Mouse (Mus musculus): ENCODE results near the gene Fyb2.

DNA sequence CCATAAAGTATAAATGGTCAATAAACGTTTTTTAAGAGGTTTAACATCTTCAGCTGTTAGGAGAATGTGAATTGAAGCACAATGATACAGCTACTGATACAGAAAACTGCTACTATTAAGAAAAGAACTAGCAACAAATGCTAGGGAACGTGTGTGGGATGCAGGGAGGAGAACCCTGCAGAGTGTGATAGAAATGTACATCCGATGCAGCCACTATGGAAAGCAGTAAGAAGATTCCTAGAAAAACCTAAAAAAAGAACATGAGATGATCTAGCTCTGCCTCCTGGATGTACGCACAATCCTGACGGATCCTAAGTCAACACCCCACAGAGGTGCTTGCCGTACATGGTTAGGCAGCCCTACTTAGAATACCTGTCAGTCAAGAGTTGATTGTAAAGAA lies 114.0 kb downstream of the Fyb2 start:
- no peak for TF ChIP-seq GATA1 (IDR thresholded peaks at IDR 0.05; ENCODE audit: low read length)
- no peak for TF ChIP-seq TAL1 (IDR thresholded peaks at IDR 0.05; ENCODE audit: low read length)
